Mouse (Mus musculus) heart, embryonic 14.5 days (tissue): ENCODE results near the gene Lyar. TPM values are rescaled to one million over a fixed set of nuclear protein-coding genes. Genes with fewer than 3 reads are reported as not detected.

Source experiments
- ATAC-seq: fragments of 200-750 bp; cut with Nextera tagmentation; 2 replicates; pipeline ENCODE4 v1.8.0; 2017; ENCODE audit warnings: low read depth, moderate TSS enrichment; ENCODE audit not compliant: insufficient number of reproducible peaks, insufficient read depth, low FRiP score
- H3K27ac ChIP-seq, 2 experiments: fragments of 200-500 bp in 1 of 2; fragments of 300-500 bp in 1 of 2; sonication (generic) in 1 of 2; replicated peaks in 1 of 2; 2 replicates each; pipeline ENCODE4 v1.5.1; 2012 to 2014; ENCODE audit warnings: low read depth in 2 of 2, low read length in 2 of 2, control low read depth in 1 of 2, mild to moderate bottlenecking in 1 of 2, mixed read lengths in 1 of 2; ENCODE audit not compliant: control insufficient read depth in 1 of 2, insufficient read depth in 1 of 2
- H3K27me3 ChIP-seq: fragments of 300-500 bp; sonication (generic); 2 replicates; pipeline ENCODE4 v1.6.1; 2014; ENCODE audit warnings: mild to moderate bottlenecking, low read length, control low read depth; ENCODE audit not compliant: control insufficient read depth, insufficient read depth
- H3K36me3 ChIP-seq: fragments of 300-500 bp; sonication (generic); 2 replicates; pipeline ENCODE4 v1.6.1; 2014; ENCODE audit warnings: mild to moderate bottlenecking, control low read depth, low read length, mixed read lengths; ENCODE audit not compliant: control insufficient read depth, insufficient read depth
- H3K4me1 ChIP-seq, 2 experiments: fragments of 200-500 bp in 1 of 2; fragments of 300-500 bp in 1 of 2; sonication (generic) in 1 of 2; 2 replicates each; pipeline ENCODE4 v1.6.1; 2012 to 2014; ENCODE audit warnings: low read length in 2 of 2, control low read depth in 1 of 2, mixed read lengths in 1 of 2; ENCODE audit not compliant: control insufficient read depth in 2 of 2, insufficient read depth in 2 of 2
- H3K4me2 ChIP-seq: fragments of 300-500 bp; sonication (generic); 2 replicates; pipeline ENCODE4 v1.6.1; 2014; ENCODE audit warnings: mild to moderate bottlenecking, low read length
- H3K4me3 ChIP-seq, 2 experiments: fragments of 200-500 bp in 1 of 2; fragments of 300-500 bp in 1 of 2; sonication (generic) in 1 of 2; 2 replicates each; pipeline ENCODE4 v1.5.1; 2012 to 2014; ENCODE audit warnings: low read length in 2 of 2, mild to moderate bottlenecking in 2 of 2, control low read depth in 1 of 2, low read depth in 1 of 2, moderate library complexity in 1 of 2; ENCODE audit not compliant: control insufficient read depth in 1 of 2, insufficient read depth in 1 of 2
- H3K9ac ChIP-seq: fragments of 300-500 bp; sonication (generic); 2 replicates; pipeline ENCODE4 v1.6.1; 2014; ENCODE audit warnings: mild to moderate bottlenecking, low read length
- H3K9me3 ChIP-seq: fragments of 300-500 bp; sonication (generic); 2 replicates; pipeline ENCODE4 v1.6.1; 2016; ENCODE audit warnings: low read length, control low read depth; ENCODE audit not compliant: control insufficient read depth
- WGBS: fragments of 180-500 bp; shearing (Covaris S2); extraction: QIAGEN DNeasy Blood & Tissue Kit; methylation state at CpG from one replicate; pipeline ENCODE4 v1.1.7; 2014; 5-methylcytosine and 5-hydroxymethylcytosine counted together
- polyA plus RNA-seq: library from polyadenylated mRNA; unstranded; fragments of >200 nt; fragmentation: Nextera tagmentation; extraction: Ambion mirVana; gene quantifications from 2 replicates; pipeline ENCODE4 v1.2.1, GENCODE M21; 2014

Lyar gene
- polyA plus RNA-seq, 1 experiment from 2014 or later = 39.9 TPM

DNA sequence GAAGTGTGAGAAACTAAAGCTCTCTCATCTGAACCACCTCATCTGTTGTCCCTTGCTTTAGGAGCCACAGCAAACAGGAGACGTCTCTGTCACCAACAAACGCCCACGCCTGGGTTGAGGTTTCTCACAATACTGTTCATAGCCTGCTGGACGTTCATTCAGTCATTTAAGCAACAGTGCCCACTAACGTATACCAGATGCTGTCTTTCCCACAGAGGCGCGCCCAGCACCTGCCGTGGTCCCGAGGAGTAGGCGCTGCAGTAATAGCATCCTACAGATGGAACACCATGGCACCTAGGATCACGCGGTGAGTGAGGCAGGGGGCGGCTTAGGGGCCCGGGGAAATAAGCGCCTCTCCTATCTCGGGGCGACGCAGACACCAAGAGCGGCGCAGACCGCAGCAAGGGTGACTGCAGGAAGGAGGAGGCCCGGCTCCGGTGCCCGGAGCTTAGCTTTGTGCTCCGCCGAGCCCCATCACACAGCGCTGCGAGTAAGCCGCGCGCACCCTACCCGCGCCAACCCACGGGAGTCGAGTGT, 431 bp upstream of the Lyar start:
- no peaks in the 10 kb centered on the region for H3K27me3 ChIP-seq
- peak; percentile 69 for ATAC-seq
- H3K9me3 ChIP-seq = no peaks in the 10 kb centered on the region
- peak overlapping the region; percentile 90 for H3K9ac ChIP-seq
- peaks cover 9 to 15% of the 10 kb centered on the region in 2 experiments for H3K4me1 ChIP-seq
- peak overlapping the region; percentile 85 to 86 for H3K4me3 ChIP-seq
- H3K4me2 ChIP-seq = peak overlapping the region; percentile 73
- 2% methylated on average over 35 of the region's 35 CpGs for WGBS
- H3K27ac ChIP-seq = peak overlapping the region; percentile 67 to 73; a peak in 3 of 4 replicates
- peaks cover 42% of the 10 kb centered on the region for H3K36me3 ChIP-seq

DNA sequence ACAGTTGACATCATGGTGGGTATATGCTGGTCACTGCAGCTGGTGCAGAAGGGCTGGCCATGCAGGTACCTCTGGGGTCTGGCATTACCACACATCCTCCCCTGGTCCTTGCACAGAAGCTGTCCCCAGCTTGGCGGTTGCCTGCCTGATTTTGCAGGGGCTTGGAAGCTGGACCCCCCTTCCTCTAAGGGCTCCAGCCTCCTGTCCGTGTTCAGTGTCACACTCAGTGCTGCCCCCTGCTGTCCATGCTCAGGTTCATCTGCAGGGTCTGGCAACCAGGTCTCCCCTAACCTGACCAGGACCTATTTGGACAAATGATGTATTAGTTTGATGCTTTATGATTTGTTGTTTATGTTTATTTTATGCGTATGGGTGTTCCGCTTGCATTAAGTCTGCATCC, 15.2 kb downstream of the Lyar start:
- Histone ChIP-seq H3K36me3 (peaks cover 47% of the 10 kb centered on the region), H3K27me3 (no peaks in the 10 kb centered on the region), H3K4me3 (no peak overlapping the region), H3K9me3 (0 out of 2 replicates have a peak, but pooled peaks cover 4% of the 10 kb centered on the region), H3K9ac (no peak overlapping the region), H3K27ac (no peak overlapping the region), H3K4me1 (no peaks in the 10 kb centered on the region), H3K4me2 (no peak overlapping the region)
- ATAC-seq = no peak
- 64% methylated on average over 4 of the region's 4 CpGs for WGBS

DNA sequence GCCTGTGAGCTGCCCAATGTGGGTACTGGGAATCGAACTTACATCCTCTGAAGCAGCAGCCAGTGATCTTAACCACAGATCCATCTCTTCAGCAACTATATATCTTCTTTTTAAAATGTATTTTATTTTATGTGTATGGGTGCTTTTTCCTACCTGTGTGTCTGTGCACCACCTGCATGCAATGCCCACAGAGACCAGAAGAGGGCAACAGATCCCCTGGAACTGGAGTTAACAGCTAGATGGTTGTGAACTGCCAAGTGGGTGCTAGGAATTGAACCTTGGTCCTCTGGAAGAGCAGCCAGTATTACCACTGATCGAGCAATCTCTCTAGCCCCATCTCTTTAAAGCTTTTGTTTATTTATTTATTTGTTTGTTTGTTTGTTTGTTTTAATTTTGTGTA, 16.4 kb downstream of the Lyar start:
- Histone ChIP-seq H3K4me1 (no peaks in the 10 kb centered on the region), H3K27me3 (no peaks in the 10 kb centered on the region), H3K9me3 (0 out of 2 replicates have a peak, but pooled peaks cover 4% of the 10 kb centered on the region), H3K36me3 (peaks cover 35% of the 10 kb centered on the region), H3K27ac (no peak overlapping the region), H3K9ac (no peak overlapping the region), H3K4me2 (no peak overlapping the region), H3K4me3 (no peak overlapping the region)
- ATAC-seq = no peak
- 87% methylated on average over 2 of the region's 2 CpGs for WGBS

DNA sequence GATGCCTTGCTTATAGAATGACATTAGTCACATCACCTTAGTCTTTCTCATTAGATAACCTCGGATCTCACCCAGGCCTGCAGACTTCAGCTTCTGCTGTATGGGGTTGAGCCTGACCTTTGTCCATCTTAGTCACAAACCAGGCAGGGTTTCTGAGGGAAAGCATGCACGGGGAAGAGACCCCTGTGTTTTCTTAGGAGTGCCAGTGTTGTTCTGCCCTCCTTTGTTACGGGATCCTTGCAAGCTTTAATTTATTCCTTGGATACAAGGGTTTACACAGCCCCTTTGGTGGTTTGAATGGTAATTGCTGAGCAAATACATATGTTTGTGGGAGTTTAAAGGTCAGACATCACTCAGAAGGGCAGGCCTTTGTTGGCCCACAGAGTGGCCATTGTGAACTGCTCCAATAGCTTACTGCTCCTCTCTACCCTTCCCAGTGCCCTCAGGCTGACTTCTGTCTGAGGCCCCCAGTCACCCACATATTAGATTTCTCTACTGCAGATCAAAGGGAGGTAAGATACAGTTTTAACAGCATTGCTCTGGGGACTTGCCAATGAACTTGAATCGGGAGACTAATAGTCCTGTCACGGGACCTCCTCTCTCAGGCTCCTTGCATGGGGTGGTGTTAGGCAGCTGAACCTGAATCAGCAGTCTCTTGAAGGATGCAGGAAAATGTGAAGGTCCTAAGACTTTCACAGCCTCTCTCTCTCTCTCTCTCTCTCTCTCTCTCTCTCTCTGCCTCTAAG, 20.6 kb downstream of the Lyar start:
- no peak overlapping the region for H3K4me3 ChIP-seq
- no peaks in the 10 kb centered on the region for H3K36me3 ChIP-seq
- H3K27ac ChIP-seq = no peak overlapping the region
- no peaks in the 10 kb centered on the region for H3K27me3 ChIP-seq
- no peak overlapping the region for H3K9ac ChIP-seq
- ATAC-seq = no peak
- WGBS = 66% methylated on average over 5 of the region's 5 CpGs
- H3K4me1 ChIP-seq = no peaks in the 10 kb centered on the region
- H3K9me3 ChIP-seq = 0 out of 2 replicates have a peak, but pooled peaks cover 4% of the 10 kb centered on the region
- H3K4me2 ChIP-seq = no peak overlapping the region

DNA sequence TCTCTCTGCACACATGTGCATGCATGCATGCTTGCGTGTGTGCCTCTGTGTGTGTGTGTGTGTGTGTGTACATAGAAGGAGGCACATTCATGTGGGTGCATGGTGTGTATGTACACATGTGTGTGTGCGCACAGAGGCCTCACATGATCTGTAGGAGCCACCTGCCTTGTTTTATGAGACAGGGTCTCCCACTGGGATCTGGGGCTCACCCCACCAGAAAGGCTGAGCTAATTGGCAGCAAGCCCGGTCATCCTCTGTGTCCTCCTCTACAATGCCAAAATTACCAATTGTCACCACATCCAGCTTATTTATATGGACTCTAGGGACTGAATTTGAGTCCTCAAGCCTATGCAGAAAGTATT, 21.2 kb downstream of the Lyar start:
- H3K9ac ChIP-seq = no peak overlapping the region
- H3K4me2 ChIP-seq = no peak overlapping the region
- no peak for ATAC-seq
- no peaks in the 10 kb centered on the region for H3K36me3 ChIP-seq
- H3K27me3 ChIP-seq = no peaks in the 10 kb centered on the region
- H3K9me3 ChIP-seq = 0 out of 2 replicates have a peak, but pooled peaks cover 4% of the 10 kb centered on the region
- no peak overlapping the region for H3K4me3 ChIP-seq
- 86% methylated on average over 3 of the region's 3 CpGs for WGBS
- H3K4me1 ChIP-seq = no peaks in the 10 kb centered on the region
- no peak overlapping the region for H3K27ac ChIP-seq

DNA sequence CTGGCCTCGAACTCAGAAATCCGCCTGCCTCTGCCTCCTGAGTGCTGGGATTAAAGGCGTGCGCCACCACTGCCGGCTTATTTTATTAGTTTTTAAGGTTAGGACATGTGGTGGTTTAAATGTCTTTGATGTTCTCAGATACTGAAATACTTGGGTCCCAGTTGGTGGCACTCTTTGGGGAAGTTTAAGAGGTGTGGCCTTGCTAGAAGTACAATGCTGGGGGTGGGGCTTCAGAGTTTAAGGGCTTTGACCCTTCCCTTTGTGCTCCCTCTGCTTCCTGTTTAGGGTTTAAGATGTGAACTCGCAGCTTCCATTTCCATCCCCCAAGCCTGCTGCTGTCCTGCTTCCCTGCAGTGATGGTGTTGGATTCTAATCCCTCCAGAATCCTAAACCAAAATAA, 21.7 kb downstream of the Lyar start:
- Histone ChIP-seq H3K27ac (no peak overlapping the region), H3K9me3 (no peaks in the 10 kb centered on the region), H3K9ac (no peak overlapping the region), H3K4me3 (no peak overlapping the region), H3K4me2 (no peak overlapping the region), H3K27me3 (no peaks in the 10 kb centered on the region), H3K4me1 (no peaks in the 10 kb centered on the region), H3K36me3 (no peaks in the 10 kb centered on the region)
- 64% methylated on average over 5 of the region's 6 CpGs for WGBS
- no peak for ATAC-seq

- WGBS = 51% methylated on average over 4 of the region's 4 CpGs
- Histone ChIP-seq H3K4me2 (no peak overlapping the region), H3K4me3 (no peak overlapping the region), H3K36me3 (no peaks in the 10 kb centered on the region), H3K27me3 (no peaks in the 10 kb centered on the region), H3K9me3 (no peaks in the 10 kb centered on the region), H3K27ac (0 out of 4 replicates have a peak overlapping the region, but pooled peaks of 1 of the 2 experiments have one; percentile 24), H3K9ac (no peak overlapping the region), H3K4me1 (no peaks in the 10 kb centered on the region)
- ATAC-seq = no peak
Measured at GRCm38 (mm10) chr5:38255195-38255594, 34.9 kb downstream of the Lyar start.
